Mouse (Mus musculus) intestine, embryonic 14.5 days (tissue): ENCODE results near the gene 1700123O20Rik. TPM values are rescaled to one million over a fixed set of nuclear protein-coding genes. Genes with fewer than 3 reads are reported as not detected.

Source experiments
- ATAC-seq: fragments of 200-750 bp; cut with Nextera tagmentation; replicated peaks from 2 replicates; pipeline ENCODE4 v1.8.0; 2017; ENCODE audit warnings: low read depth, moderate number of reproducible peaks, moderate TSS enrichment, moderate library complexity; ENCODE audit not compliant: low FRiP score, low TSS enrichment
- DNase-seq: peaks from one replicate; pipeline ENCODE4 v3.0.0-alpha.2; 2018; ENCODE audit warnings: low spot score
- H3K27ac ChIP-seq: fragments of 300-500 bp; sonication (generic); 2 replicates; pipeline ENCODE4 v1.5.1; 2014; ENCODE audit warnings: low read depth, mild to moderate bottlenecking, control low read depth
- H3K27me3 ChIP-seq: fragments of 300-500 bp; sonication (generic); replicated peaks from 2 replicates; pipeline ENCODE4 v1.6.1; 2014; ENCODE audit warnings: low read length, control low read depth; ENCODE audit not compliant: control insufficient read depth, insufficient read depth
- H3K36me3 ChIP-seq: fragments of 300-500 bp; sonication (generic); 2 replicates; pipeline ENCODE4 v1.6.1; 2014; ENCODE audit warnings: low read length, control low read depth; ENCODE audit not compliant: control insufficient read depth, insufficient read depth
- H3K4me1 ChIP-seq: fragments of 300-500 bp; sonication (generic); replicated peaks from 2 replicates; pipeline ENCODE4 v1.6.1; 2014; ENCODE audit warnings: low read length, control low read depth, mixed read lengths; ENCODE audit not compliant: control insufficient read depth, insufficient read depth
- H3K4me2 ChIP-seq: fragments of 300-500 bp; sonication (generic); 2 replicates; pipeline ENCODE4 v1.6.1; 2014; ENCODE audit warnings: low read length
- H3K4me3 ChIP-seq: fragments of 300-500 bp; sonication (generic); 2 replicates; pipeline ENCODE4 v1.5.1; 2014; ENCODE audit warnings: low read depth, low read length, control low read depth, mixed read lengths
- H3K9ac ChIP-seq: fragments of 300-500 bp; sonication (generic); 2 replicates; pipeline ENCODE4 v1.6.1; 2014; ENCODE audit warnings: mild to moderate bottlenecking, low read length
- H3K9me3 ChIP-seq: fragments of 300-500 bp; sonication (generic); 2 replicates; pipeline ENCODE4 v1.6.1; 2016; ENCODE audit warnings: low read length, control low read depth; ENCODE audit not compliant: control insufficient read depth
- WGBS: fragments of 180-500 bp; shearing (Covaris S2); extraction: QIAGEN DNeasy Blood & Tissue Kit; methylation state at CpG from one replicate; pipeline ENCODE4 v1.1.7; 2014; 5-methylcytosine and 5-hydroxymethylcytosine counted together
- polyA plus RNA-seq: library from polyadenylated mRNA; unstranded; fragments of >200 nt; fragmentation: Nextera tagmentation; extraction: Ambion mirVana; gene quantifications from 2 replicates; pipeline ENCODE4 v1.2.1, GENCODE M21; 2014

1700123O20Rik gene
- polyA plus RNA-seq, 1 experiment from 2014 or later, result 83.7 TPM

- 49% methylated on average over 17 of the region's 17 CpGs for WGBS
- no peaks in the 10 kb centered on the region for H3K27me3 ChIP-seq
- no peaks in the 10 kb centered on the region for H3K4me1 ChIP-seq
- H3K36me3 ChIP-seq, result no peaks in the 10 kb centered on the region
- H3K27ac ChIP-seq, result no peak overlapping the region
- ATAC-seq, result no peak
- H3K4me3 ChIP-seq, result no peak overlapping the region
- H3K9me3 ChIP-seq, result no peaks in the 10 kb centered on the region
- H3K4me2 ChIP-seq, result no peak overlapping the region
- DNase-seq, result no peak
- H3K9ac ChIP-seq, result no peak overlapping the region
These were observed 20.7 kb downstream of the 1700123O20Rik start for GRCm38 (mm10) chr14:54706589-54707320.

GRCm38 (mm10) chr14:54709054-54709453 is 23.0 kb downstream of the 1700123O20Rik start:
- Histone ChIP-seq H3K4me3 (no peak overlapping the region), H3K27me3 (no peaks in the 10 kb centered on the region)
- no peak for DNase-seq

GRCm38 (mm10) chr14:54712074-54712473 is 26.1 kb downstream of the 1700123O20Rik start, which contains the start of gene Cebpe:
TSS of gene Cebpe (minus strand) at chr14:54712174.
- no peaks in the 10 kb centered on the region for H3K27me3 ChIP-seq
- DNase-seq (no peak), ATAC-seq (no peak)
- no peak within 1 kb of the TSS for H3K9ac ChIP-seq
- no peaks in the 10 kb centered on the region for H3K36me3 ChIP-seq
- no peak within 1 kb of the TSS for H3K4me3 ChIP-seq
- H3K4me2 ChIP-seq, result no peak within 1 kb of the TSS
- H3K4me1 ChIP-seq, result no peaks in the 10 kb centered on the region
- H3K9me3 ChIP-seq, result no peaks in the 10 kb centered on the region
- 85% methylated on average over 7 of the region's 7 CpGs for WGBS
- no peak within 1 kb of the TSS for H3K27ac ChIP-seq

More at GRCm38 (mm10) chr14:54709054-54709453, 23.0 kb downstream of the 1700123O20Rik start:
- Histone ChIP-seq H3K36me3 (no peaks in the 10 kb centered on the region), H3K9ac (no peak overlapping the region), H3K4me1 (no peaks in the 10 kb centered on the region), H3K9me3 (no peaks in the 10 kb centered on the region), H3K4me2 (no peak overlapping the region), H3K27ac (no peak overlapping the region)
- 79% methylated on average over 9 of the region's 9 CpGs for WGBS
- ATAC-seq, result no peak

GRCm38 (mm10) chr14:54712861-54713260 is 26.8 kb downstream of the 1700123O20Rik start:
- Histone ChIP-seq H3K36me3 (no peaks in the 10 kb centered on the region), H3K9me3 (no peaks in the 10 kb centered on the region), H3K27me3 (no peaks in the 10 kb centered on the region), H3K4me2 (no peak overlapping the region), H3K27ac (no peak overlapping the region), H3K4me3 (no peak overlapping the region), H3K4me1 (no peaks in the 10 kb centered on the region), H3K9ac (no peak overlapping the region)
- ATAC-seq (no peak), DNase-seq (no peak)
- WGBS, result 73% methylated on average over 8 of the region's 8 CpGs

GRCm38 (mm10) chr14:54714121-54714520 is 28.1 kb downstream of the 1700123O20Rik start:
- WGBS, result under 1% methylated on average over 13 of the region's 13 CpGs
- Histone ChIP-seq H3K9me3 (no peaks in the 10 kb centered on the region), H3K36me3 (no peaks in the 10 kb centered on the region), H3K27ac (no peak overlapping the region), H3K27me3 (no peaks in the 10 kb centered on the region), H3K4me2 (peak overlapping the region; percentile 63), H3K4me1 (no peaks in the 10 kb centered on the region), H3K4me3 (peak overlapping the region; percentile 22), H3K9ac (0 out of 2 replicates have a peak overlapping the region, but pooled peaks have one; percentile 11)
- peak; percentile 88 for DNase-seq
- peak; percentile 47; the same call in 1 of the 2 replicates for ATAC-seq

- H3K27me3 ChIP-seq, result no peaks in the 10 kb centered on the region
- peak; percentile 65 for ATAC-seq
- 0 out of 2 replicates have a peak overlapping the region, but pooled peaks have one; percentile 11 for H3K9ac ChIP-seq
- no peak overlapping the region for H3K27ac ChIP-seq
- 4% methylated on average over 15 of the region's 15 CpGs for WGBS
- H3K4me1 ChIP-seq, result no peaks in the 10 kb centered on the region
- H3K36me3 ChIP-seq, result no peaks in the 10 kb centered on the region
- peak overlapping the region; percentile 63 for H3K4me2 ChIP-seq
- H3K4me3 ChIP-seq, result peak overlapping the region; percentile 22
- DNase-seq, result peak; percentile 69
- no peaks in the 10 kb centered on the region for H3K9me3 ChIP-seq
These were observed 28.6 kb downstream of the 1700123O20Rik start for GRCm38 (mm10) chr14:54714617-54715081.

GRCm38 (mm10) chr14:54715402-54715801 is 29.4 kb downstream of the 1700123O20Rik start:
- 55% methylated on average over 1 of the region's 1 CpGs for WGBS

GRCm38 (mm10) chr14:54720041-54720440 is 34.0 kb downstream of the 1700123O20Rik start:
- H3K9ac ChIP-seq, result no peak overlapping the region
- H3K4me1 ChIP-seq, result no peaks in the 10 kb centered on the region
- ATAC-seq (no peak), DNase-seq (no peak)
- 88% methylated on average over 11 of the region's 11 CpGs for WGBS
- no peak overlapping the region for H3K4me3 ChIP-seq
- 0 out of 2 replicates have a peak, but pooled peaks cover 4% of the 10 kb centered on the region for H3K36me3 ChIP-seq
- no peaks in the 10 kb centered on the region for H3K9me3 ChIP-seq
- no peak overlapping the region for H3K4me2 ChIP-seq
- H3K27ac ChIP-seq, result no peak overlapping the region
- H3K27me3 ChIP-seq, result no peaks in the 10 kb centered on the region

More at GRCm38 (mm10) chr14:54715402-54715801, 29.4 kb downstream of the 1700123O20Rik start:
- no peak for ATAC-seq
- H3K27me3 ChIP-seq, result no peaks in the 10 kb centered on the region
- H3K27ac ChIP-seq, result no peak overlapping the region
- H3K9ac ChIP-seq, result no peak overlapping the region
- no peaks in the 10 kb centered on the region for H3K9me3 ChIP-seq
- no peaks in the 10 kb centered on the region for H3K36me3 ChIP-seq
- H3K4me2 ChIP-seq, result no peak overlapping the region; the same call in 1 of the 2 replicates
- no peaks in the 10 kb centered on the region for H3K4me1 ChIP-seq
- H3K4me3 ChIP-seq, result no peak overlapping the region
- DNase-seq, result no peak
